Mouse (Mus musculus): ENCODE measurements around the gene Bcl11b. TPM values are rescaled to one million over a fixed set of nuclear protein-coding genes. Genes with fewer than 3 reads are reported as not detected.

The Bcl11b gene
- polyA plus RNA-seq, 1 experiment from 2014 or later: 27.0 TPM

- Histone ChIP-seq H3K4me3 (replicated peaks) (no peak overlapping the region), H3K9me3 (no peaks in the 10 kb centered on the region), H3K27me3 (peaks cover 3% of the 10 kb centered on the region; the same call in 1 of the 2 replicates), H3K9ac (replicated peaks) (peak overlapping the region; percentile 41; the same call in 1 of the 2 replicates), H3K36me3 (no peaks in the 10 kb centered on the region), H3K27ac (peak overlapping the region; percentile 35; the same call in 1 of the 2 replicates), H3K4me1 (replicated peaks) (peaks cover 96% of the 10 kb centered on the region), H3K4me2 (replicated peaks) (peak overlapping the region; percentile 49)
- no peak for ATAC-seq
- 9% methylated on average over 14 of the region's 14 CpGs for WGBS
Measured at GRCm38 (mm10) chr12:107978063-107978462, 25.3 kb downstream of the Bcl11b start.

- H3K4me2 ChIP-seq (replicated peaks): peak overlapping the region; percentile 49
- peak overlapping the region; percentile 20; the same call in 1 of the 2 replicates for H3K4me3 ChIP-seq (replicated peaks)
- no peak for ATAC-seq
- peaks cover 3% of the 10 kb centered on the region; the same call in 1 of the 2 replicates for H3K27me3 ChIP-seq
- no peaks in the 10 kb centered on the region for H3K36me3 ChIP-seq
- H3K4me1 ChIP-seq (replicated peaks): peaks cover 98% of the 10 kb centered on the region
- H3K27ac ChIP-seq: peak overlapping the region; percentile 35; the same call in 1 of the 2 replicates
- H3K9ac ChIP-seq (replicated peaks): peak overlapping the region; percentile 41; the same call in 1 of the 2 replicates
- WGBS: 2% methylated on average over 9 of the region's 9 CpGs
- no peaks in the 10 kb centered on the region for H3K9me3 ChIP-seq
Measured at GRCm38 (mm10) chr12:107977534-107977933, 25.9 kb downstream of the Bcl11b start.

GRCm38 (mm10) chr12:107977086-107977485 is 26.3 kb downstream of the Bcl11b start:
- Histone ChIP-seq H3K9me3 (no peaks in the 10 kb centered on the region), H3K9ac (replicated peaks) (peak overlapping the region; percentile 11; the same call in 1 of the 2 replicates), H3K4me2 (replicated peaks) (peak overlapping the region; percentile 49), H3K36me3 (no peaks in the 10 kb centered on the region), H3K4me1 (replicated peaks) (peaks cover 98% of the 10 kb centered on the region), H3K27me3 (peaks cover 3% of the 10 kb centered on the region; the same call in 1 of the 2 replicates), H3K4me3 (replicated peaks) (peak overlapping the region; percentile 20), H3K27ac (0 out of 2 replicates have a peak overlapping the region, but pooled peaks have one; percentile 35)
- 0 out of 2 replicates have a peak, but pooled peaks have one; percentile 9 for ATAC-seq
- WGBS: 16% methylated on average over 8 of the region's 8 CpGs

- Histone ChIP-seq H3K9me3 (no peaks in the 10 kb centered on the region), H3K9ac (replicated peaks) (peak overlapping the region; percentile 11), H3K36me3 (no peaks in the 10 kb centered on the region), H3K4me1 (replicated peaks) (peaks cover 98% of the 10 kb centered on the region), H3K4me3 (replicated peaks) (peak overlapping the region; percentile 20), H3K27me3 (peaks cover 3% of the 10 kb centered on the region; the same call in 1 of the 2 replicates), H3K27ac (peak overlapping the region; percentile 67), H3K4me2 (replicated peaks) (peak overlapping the region; percentile 49)
- ATAC-seq: no peak
- WGBS: 13% methylated on average over 22 of the region's 22 CpGs
Measured at GRCm38 (mm10) chr12:107976571-107977001, 26.8 kb downstream of the Bcl11b start.

GRCm38 (mm10) chr12:107975897-107976570 is 27.4 kb downstream of the Bcl11b start:
- Histone ChIP-seq H3K9me3 (no peaks in the 10 kb centered on the region), H3K27me3 (peaks cover 3% of the 10 kb centered on the region; the same call in 1 of the 2 replicates), H3K9ac (replicated peaks) (peak overlapping the region; percentile 11), H3K27ac (peak overlapping the region; percentile 67), H3K4me1 (replicated peaks) (peaks cover 98% of the 10 kb centered on the region), H3K36me3 (no peaks in the 10 kb centered on the region), H3K4me3 (replicated peaks) (peak overlapping the region; percentile 20), H3K4me2 (replicated peaks) (peak overlapping the region; percentile 49)
- ATAC-seq: no peak
- 14% methylated on average over 14 of the region's 14 CpGs for WGBS

- WGBS: 54% methylated on average over 10 of the region's 10 CpGs
- peaks cover 3% of the 10 kb centered on the region; the same call in 1 of the 2 replicates for H3K27me3 ChIP-seq
- H3K27ac ChIP-seq: peak overlapping the region; percentile 7; the same call in 1 of the 2 replicates
- H3K9me3 ChIP-seq: no peaks in the 10 kb centered on the region
- no peaks in the 10 kb centered on the region for H3K36me3 ChIP-seq
- peaks cover 98% of the 10 kb centered on the region for H3K4me1 ChIP-seq (replicated peaks)
- no peak for ATAC-seq
- H3K4me2 ChIP-seq (replicated peaks): peak overlapping the region; percentile 49
- H3K9ac ChIP-seq (replicated peaks): peak overlapping the region; percentile 11; the same call in 1 of the 2 replicates
- H3K4me3 ChIP-seq (replicated peaks): no peak overlapping the region
Measured at GRCm38 (mm10) chr12:107975479-107975896, 27.9 kb downstream of the Bcl11b start.

- Histone ChIP-seq H3K9me3 (no peaks in the 10 kb centered on the region), H3K4me1 (replicated peaks) (peaks cover 98% of the 10 kb centered on the region), H3K36me3 (no peaks in the 10 kb centered on the region), H3K4me2 (replicated peaks) (no peak overlapping the region), H3K9ac (replicated peaks) (0 out of 2 replicates have a peak overlapping the region, but pooled peaks have one; percentile 6), H3K4me3 (replicated peaks) (no peak overlapping the region), H3K27ac (0 out of 2 replicates have a peak overlapping the region, but pooled peaks have one; percentile 39), H3K27me3 (peaks cover 3% of the 10 kb centered on the region; the same call in 1 of the 2 replicates)
- WGBS: 25% methylated on average over 11 of the region's 11 CpGs
- ATAC-seq: no peak
Measured at GRCm38 (mm10) chr12:107974504-107974903, 28.9 kb downstream of the Bcl11b start.

- Histone ChIP-seq H3K4me2 (replicated peaks) (0 out of 2 replicates have a peak overlapping the region, but pooled peaks have one; percentile 1), H3K27ac (no peak overlapping the region), H3K36me3 (no peaks in the 10 kb centered on the region), H3K9me3 (no peaks in the 10 kb centered on the region), H3K4me1 (replicated peaks) (peaks cover 96% of the 10 kb centered on the region), H3K4me3 (replicated peaks) (no peak overlapping the region), H3K9ac (replicated peaks) (0 out of 2 replicates have a peak overlapping the region, but pooled peaks have one; percentile 19), H3K27me3 (peaks cover 3% of the 10 kb centered on the region; the same call in 1 of the 2 replicates)
- 57% methylated on average over 11 of the region's 11 CpGs for WGBS
- no peak for ATAC-seq
Measured at GRCm38 (mm10) chr12:107973556-107974140, 29.8 kb downstream of the Bcl11b start.

- peak; percentile 10; the same call in 1 of the 2 replicates for ATAC-seq
- Histone ChIP-seq H3K4me3 (replicated peaks) (no peak overlapping the region), H3K27ac (peak overlapping the region; percentile 78), H3K9ac (replicated peaks) (no peak overlapping the region), H3K9me3 (no peaks in the 10 kb centered on the region), H3K27me3 (no peaks in the 10 kb centered on the region), H3K4me2 (replicated peaks) (0 out of 2 replicates have a peak overlapping the region, but pooled peaks have one; percentile 3), H3K4me1 (replicated peaks) (peaks cover 94% of the 10 kb centered on the region), H3K36me3 (no peaks in the 10 kb centered on the region)
- 70% methylated on average over 12 of the region's 12 CpGs for WGBS
Measured at GRCm38 (mm10) chr12:107971081-107971780, 32.2 kb downstream of the Bcl11b start.

GRCm38 (mm10) chr12:107970637-107971036 is 32.8 kb downstream of the Bcl11b start:
- Histone ChIP-seq H3K4me1 (replicated peaks) (peaks cover 94% of the 10 kb centered on the region), H3K9me3 (no peaks in the 10 kb centered on the region), H3K4me2 (replicated peaks) (0 out of 2 replicates have a peak overlapping the region, but pooled peaks have one; percentile 23), H3K27me3 (no peaks in the 10 kb centered on the region), H3K4me3 (replicated peaks) (no peak overlapping the region), H3K9ac (replicated peaks) (no peak overlapping the region), H3K36me3 (no peaks in the 10 kb centered on the region), H3K27ac (peak overlapping the region; percentile 44; the same call in 1 of the 2 replicates)
- no peak for ATAC-seq
- WGBS: 42% methylated on average over 12 of the region's 12 CpGs

- peak; percentile 41 for ATAC-seq
- H3K4me1 ChIP-seq (replicated peaks): peaks cover 93% of the 10 kb centered on the region
- no peaks in the 10 kb centered on the region for H3K36me3 ChIP-seq
- no peaks in the 10 kb centered on the region for H3K9me3 ChIP-seq
- WGBS: 31% methylated on average over 18 of the region's 18 CpGs
- no peak overlapping the region for H3K9ac ChIP-seq (replicated peaks)
- no peak overlapping the region for H3K4me3 ChIP-seq (replicated peaks)
- peak overlapping the region; percentile 40 for H3K4me2 ChIP-seq (replicated peaks)
- H3K27ac ChIP-seq: peak overlapping the region; percentile 82
- H3K27me3 ChIP-seq: no peaks in the 10 kb centered on the region
Measured at GRCm38 (mm10) chr12:107969841-107970371, 33.5 kb downstream of the Bcl11b start.
